Mouse (Mus musculus) lung, postnatal 0 days (tissue): ENCODE results near the gene Tbc1d15.

Experiments
- CTCF ChIP-seq: IDR thresholded peaks from 2 replicates; pipeline ENCODE4 v1.5.1; 2016; ENCODE audit warnings: antibody characterized with exemption, mild to moderate bottlenecking
- EP300 ChIP-seq: IDR thresholded peaks from 2 replicates; pipeline ENCODE4 v1.6.1; 2016; ENCODE audit warnings: antibody characterized with exemption, mild to moderate bottlenecking, control low read depth

DNA sequence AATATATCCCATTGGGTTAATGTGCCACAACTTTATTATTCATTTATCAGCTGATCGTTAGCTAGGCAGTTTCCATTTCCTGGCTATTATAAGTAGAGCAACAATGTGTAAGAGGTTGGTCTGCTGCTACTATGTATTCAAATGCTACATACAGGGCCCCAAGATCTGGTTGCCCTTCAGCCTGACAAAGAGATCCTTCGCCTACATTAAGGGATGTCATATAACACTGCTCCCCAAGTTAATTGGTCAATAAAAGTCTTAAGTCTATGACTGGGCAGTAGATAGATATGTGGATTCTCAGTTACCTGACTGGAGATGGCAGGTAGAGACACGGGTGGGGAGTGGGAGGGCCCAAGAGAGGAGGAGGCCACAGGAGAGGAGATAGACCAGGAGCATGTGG is 45.4 kb downstream of the Tbc1d15 start:
- TF ChIP-seq CTCF (no peak), EP300 (no peak)
